Mouse (Mus musculus): ENCODE measurements around the gene Gabrd. TPM values are rescaled to one million over a fixed set of nuclear protein-coding genes. Genes with fewer than 3 reads are reported as not detected.

Gabrd gene
- polyA plus RNA-seq, 1 experiment from 2014 or later: not detected

GRCm38 (mm10) chr4:155354546-155354945, 43.4 kb downstream of the Gabrd start:
- Histone ChIP-seq H3K27ac (replicated peaks) (no peak overlapping the region), H3K36me3 (replicated peaks) (no peaks in the 10 kb centered on the region), H3K9me3 (no peaks in the 10 kb centered on the region), H3K4me1 (peaks cover 9% of the 10 kb centered on the region), H3K27me3 (replicated peaks; ENCODE audit: low read depth, poor library complexity, severe bottlenecking) (peaks cover 17% of the 10 kb centered on the region), H3K4me3 (no peak overlapping the region)
- WGBS: 74% methylated on average over 7 of the region's 7 CpGs
- no peak for DNase-seq (ENCODE audit: low spot score)

GRCm38 (mm10) chr4:155354035-155354434, 43.9 kb downstream of the Gabrd start:
- no peak overlapping the region for H3K4me3 ChIP-seq
- no peak for DNase-seq (ENCODE audit: low spot score)
- H3K27ac ChIP-seq (replicated peaks): no peak overlapping the region
- 90% methylated on average over 6 of the region's 6 CpGs for WGBS
- peaks cover 12% of the 10 kb centered on the region for H3K27me3 ChIP-seq (replicated peaks; ENCODE audit: low read depth, poor library complexity, severe bottlenecking)
- no peaks in the 10 kb centered on the region for H3K9me3 ChIP-seq
- H3K36me3 ChIP-seq (replicated peaks): no peaks in the 10 kb centered on the region
- peaks cover 3% of the 10 kb centered on the region for H3K4me1 ChIP-seq

- H3K27ac ChIP-seq (replicated peaks): no peak overlapping the region
- 92% methylated on average over 3 of the region's 3 CpGs for WGBS
- H3K9me3 ChIP-seq: no peaks in the 10 kb centered on the region
- no peaks in the 10 kb centered on the region for H3K36me3 ChIP-seq (replicated peaks)
- no peak for DNase-seq (ENCODE audit: low spot score)
- H3K27me3 ChIP-seq (replicated peaks; ENCODE audit: low read depth, poor library complexity, severe bottlenecking): no peaks in the 10 kb centered on the region
- H3K4me3 ChIP-seq: no peak overlapping the region
- no peaks in the 10 kb centered on the region for H3K4me1 ChIP-seq
Observed at GRCm38 (mm10) chr4:155352581-155352980, 45.3 kb downstream of the Gabrd start.

GRCm38 (mm10) chr4:155346350-155346749, 51.6 kb downstream of the Gabrd start:
- Histone ChIP-seq H3K36me3 (replicated peaks) (no peaks in the 10 kb centered on the region), H3K4me1 (peaks cover 21% of the 10 kb centered on the region), H3K9me3 (no peaks in the 10 kb centered on the region), H3K27me3 (replicated peaks; ENCODE audit: low read depth, poor library complexity, severe bottlenecking) (peaks cover 44% of the 10 kb centered on the region), H3K4me3 (0 out of 2 replicates have a peak overlapping the region, but pooled peaks have one; percentile 71), H3K27ac (replicated peaks) (no peak overlapping the region)
- WGBS: 88% methylated on average over 12 of the region's 12 CpGs
- DNase-seq (ENCODE audit: low spot score): no peak

- peaks cover 44% of the 10 kb centered on the region for H3K27me3 ChIP-seq (replicated peaks; ENCODE audit: low read depth, poor library complexity, severe bottlenecking)
- H3K36me3 ChIP-seq (replicated peaks): no peaks in the 10 kb centered on the region
- peaks cover 21% of the 10 kb centered on the region for H3K4me1 ChIP-seq
- 4% methylated on average over 16 of the region's 16 CpGs for WGBS
- no peaks in the 10 kb centered on the region for H3K9me3 ChIP-seq
- peak; percentile 77 for DNase-seq (ENCODE audit: low spot score)
- peak overlapping the region; percentile 70 for H3K27ac ChIP-seq (replicated peaks)
- H3K4me3 ChIP-seq: peak overlapping the region; percentile 71
Observed at GRCm38 (mm10) chr4:155345608-155345953, 52.3 kb downstream of the Gabrd start.

GRCm38 (mm10) chr4:155344716-155345607, 53.0 kb downstream of the Gabrd start:
- DNase-seq (ENCODE audit: low spot score): peak; percentile 62
- H3K4me1 ChIP-seq: peaks cover 21% of the 10 kb centered on the region
- no peaks in the 10 kb centered on the region for H3K9me3 ChIP-seq
- 9% methylated on average over 47 of the region's 47 CpGs for WGBS
- H3K27ac ChIP-seq (replicated peaks): peak overlapping the region; percentile 70
- H3K4me3 ChIP-seq: peak overlapping the region; percentile 71
- peaks cover 44% of the 10 kb centered on the region for H3K27me3 ChIP-seq (replicated peaks; ENCODE audit: low read depth, poor library complexity, severe bottlenecking)
- no peaks in the 10 kb centered on the region for H3K36me3 ChIP-seq (replicated peaks)

- WGBS: 48% methylated on average over 3 of the region's 3 CpGs
- Histone ChIP-seq H3K4me1 (peaks cover 21% of the 10 kb centered on the region), H3K27ac (replicated peaks) (no peak overlapping the region)
Observed at GRCm38 (mm10) chr4:155344299-155344600, 53.7 kb downstream of the Gabrd start.

GRCm38 (mm10) chr4:155343415-155344298, 54.3 kb downstream of the Gabrd start:
- no peak overlapping the region for H3K27ac ChIP-seq (replicated peaks)

More at GRCm38 (mm10) chr4:155344299-155344600, 53.7 kb downstream of the Gabrd start:
- Histone ChIP-seq H3K36me3 (replicated peaks) (no peaks in the 10 kb centered on the region), H3K4me3 (peak overlapping the region; percentile 71), H3K9me3 (no peaks in the 10 kb centered on the region), H3K27me3 (replicated peaks; ENCODE audit: low read depth, poor library complexity, severe bottlenecking) (peaks cover 44% of the 10 kb centered on the region)
- no peak for DNase-seq (ENCODE audit: low spot score)

GRCm38 (mm10) chr4:155336284-155337050, 61.4 kb downstream of the Gabrd start:
- DNase-seq (ENCODE audit: low spot score): no peak
- Histone ChIP-seq H3K27me3 (replicated peaks; ENCODE audit: low read depth, poor library complexity, severe bottlenecking) (no peaks in the 10 kb centered on the region), H3K9me3 (no peaks in the 10 kb centered on the region), H3K4me1 (no peaks in the 10 kb centered on the region), H3K36me3 (replicated peaks) (no peaks in the 10 kb centered on the region), H3K4me3 (no peak overlapping the region), H3K27ac (replicated peaks) (no peak overlapping the region)
- 88% methylated on average over 12 of the region's 12 CpGs for WGBS

More at GRCm38 (mm10) chr4:155343415-155344298, 54.3 kb downstream of the Gabrd start:
- Histone ChIP-seq H3K27me3 (replicated peaks; ENCODE audit: low read depth, poor library complexity, severe bottlenecking) (peaks cover 44% of the 10 kb centered on the region), H3K9me3 (no peaks in the 10 kb centered on the region), H3K4me1 (peaks cover 21% of the 10 kb centered on the region), H3K36me3 (replicated peaks) (no peaks in the 10 kb centered on the region), H3K4me3 (peak overlapping the region; percentile 71; the same call in 1 of the 2 replicates)
- WGBS: 82% methylated on average over 14 of the region's 14 CpGs
- DNase-seq (ENCODE audit: low spot score): no peak

Other genes starting within 250 kb of the Gabrd start
- 8.5 and 10.7 TPM in 2 replicates for gene Ski, start 175.5 kb downstream of the Gabrd start, polyA plus RNA-seq (2016; fragmentation: Nextera tagmentation; extraction: Ambion mirVana)
- gene Faap20, start 148.3 kb downstream of the Gabrd start, polyA plus RNA-seq (2016; fragmentation: Nextera tagmentation; extraction: Ambion mirVana): 99.6 and 100 TPM in 2 replicates
- gene Prkcz, start 36.8 kb downstream of the Gabrd start, polyA plus RNA-seq (2016; fragmentation: Nextera tagmentation; extraction: Ambion mirVana): 12.4 and 13.7 TPM in 2 replicates
- gene Cfap74, start 11.1 kb upstream of the Gabrd start, polyA plus RNA-seq (2016; fragmentation: Nextera tagmentation; extraction: Ambion mirVana): 6.7 and 7.3 TPM in 2 replicates
- gene Tmem52, start 71.0 kb upstream of the Gabrd start, polyA plus RNA-seq (2016; fragmentation: Nextera tagmentation; extraction: Ambion mirVana): 0.16 TPM in 1 of 2 replicates, not detected in the other
- 642 and 655 TPM in 2 replicates for gene Gnb1, start 93.2 kb upstream of the Gabrd start, polyA plus RNA-seq (2016; fragmentation: Nextera tagmentation; extraction: Ambion mirVana)
- gene Nadk, start 164.3 kb upstream of the Gabrd start, polyA plus RNA-seq (2016; fragmentation: Nextera tagmentation; extraction: Ambion mirVana): 108 and 109 TPM in 2 replicates
- 13.5 and 13.7 TPM in 2 replicates for gene Slc35e2, start 203.3 kb upstream of the Gabrd start, polyA plus RNA-seq (2016; fragmentation: Nextera tagmentation; extraction: Ambion mirVana)
- 77.7 and 79.9 TPM in 2 replicates for gene Cdk11b, start 226.7 kb upstream of the Gabrd start, polyA plus RNA-seq (2016; fragmentation: Nextera tagmentation; extraction: Ambion mirVana)
- gene Gm10563, start 247.3 kb upstream of the Gabrd start, polyA plus RNA-seq (2016; fragmentation: Nextera tagmentation; extraction: Ambion mirVana): not detected in 2 replicates

Measured in embryonic facial prominence, embryonic 10.5 days (tissue).